Mouse (Mus musculus): Measurements from ENCODE around the gene Zfp870.
"Not testable (repeated sequence)": the region's sequence is repeated elsewhere in the genome, so short reads cannot be mapped to it uniquely, and the experiment has no call there.

Gene Zfp870

DNA sequence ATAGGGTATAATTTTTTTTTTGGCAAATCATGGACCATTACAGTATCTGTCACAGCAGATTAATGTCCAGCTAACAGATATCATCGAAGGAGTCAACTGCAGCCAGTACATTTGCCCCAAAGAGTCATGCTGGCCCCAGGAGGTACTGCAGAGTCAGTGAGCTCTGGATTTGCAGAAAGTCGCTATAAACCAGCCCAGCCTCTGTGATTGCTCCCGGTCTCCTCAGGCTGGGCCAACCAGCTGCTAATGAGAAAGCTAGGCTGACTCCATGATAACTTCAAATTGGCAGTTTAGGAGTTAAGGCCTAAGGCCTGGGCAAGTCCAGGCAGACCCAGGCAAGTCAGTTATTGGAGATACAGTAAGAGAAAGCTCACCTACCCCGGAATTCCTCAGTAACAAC, 19.4 kb downstream of the Zfp870 start:
- DNase-seq (ENCODE audit: low read depth in 1 of 2, low spot score in 2 of 2): no peak

GRCm38 (mm10) chr17:32871483-32871882, 20.0 kb downstream of the Zfp870 start:
- no peak for DNase-seq (ENCODE audit: low read depth in 1 of 2, low spot score in 2 of 2)

- not testable (repeated sequence) for DNase-seq (ENCODE audit: low read depth in 1 of 2, low spot score in 2 of 2)
Observed at GRCm38 (mm10) chr17:32867266-32867665, 24.2 kb downstream of the Zfp870 start.

- DNase-seq (ENCODE audit: low read depth in 1 of 2, low spot score in 2 of 2): not testable (repeated sequence)
Observed at GRCm38 (mm10) chr17:32856713-32857112, 34.7 kb downstream of the Zfp870 start.

DNA sequence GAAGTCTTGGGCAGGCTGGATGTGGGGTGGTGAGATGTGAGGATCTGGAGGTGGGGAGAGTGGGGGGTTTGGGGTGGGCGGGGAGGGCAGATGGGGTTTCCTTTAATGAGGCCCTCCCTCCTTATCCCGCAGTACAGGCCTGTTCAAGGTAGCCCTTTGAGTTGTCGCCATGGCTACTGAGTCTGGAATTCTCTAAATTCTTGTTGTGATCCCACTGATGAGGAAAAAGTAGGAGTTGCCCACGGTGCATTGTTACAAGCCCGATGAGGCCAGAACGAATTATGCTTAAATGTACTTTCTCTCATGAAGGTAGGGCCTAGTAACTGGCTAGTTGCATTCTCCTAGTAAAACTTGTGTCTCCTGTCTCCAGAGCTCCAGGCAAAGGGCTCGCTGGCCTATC, 39.9 kb downstream of the Zfp870 start:
- DNase-seq (ENCODE audit: low read depth in 1 of 2, low spot score in 2 of 2): no peak

DNA sequence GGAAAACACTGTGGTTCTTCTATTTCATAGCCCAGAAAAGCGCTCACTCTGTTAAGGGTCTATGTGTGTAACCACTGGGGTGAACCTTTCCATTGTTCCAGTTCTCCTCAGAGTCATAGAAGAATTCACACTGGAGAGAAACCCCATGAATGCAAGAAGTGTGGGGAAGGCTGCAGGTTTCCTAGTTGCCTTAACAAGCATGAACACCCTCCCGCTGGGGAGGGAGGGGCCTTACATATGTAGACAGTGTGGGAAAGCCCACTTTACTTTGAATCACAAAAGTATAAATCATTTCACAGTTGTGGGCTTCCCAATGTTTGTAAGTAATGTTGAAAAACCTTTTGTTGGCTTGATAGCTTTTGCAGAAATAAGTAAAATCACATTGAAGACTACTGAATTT, 50.1 kb downstream of the Zfp870 start:
- DNase-seq (ENCODE audit: low read depth in 1 of 2, low spot score in 2 of 2): no peak

DNA sequence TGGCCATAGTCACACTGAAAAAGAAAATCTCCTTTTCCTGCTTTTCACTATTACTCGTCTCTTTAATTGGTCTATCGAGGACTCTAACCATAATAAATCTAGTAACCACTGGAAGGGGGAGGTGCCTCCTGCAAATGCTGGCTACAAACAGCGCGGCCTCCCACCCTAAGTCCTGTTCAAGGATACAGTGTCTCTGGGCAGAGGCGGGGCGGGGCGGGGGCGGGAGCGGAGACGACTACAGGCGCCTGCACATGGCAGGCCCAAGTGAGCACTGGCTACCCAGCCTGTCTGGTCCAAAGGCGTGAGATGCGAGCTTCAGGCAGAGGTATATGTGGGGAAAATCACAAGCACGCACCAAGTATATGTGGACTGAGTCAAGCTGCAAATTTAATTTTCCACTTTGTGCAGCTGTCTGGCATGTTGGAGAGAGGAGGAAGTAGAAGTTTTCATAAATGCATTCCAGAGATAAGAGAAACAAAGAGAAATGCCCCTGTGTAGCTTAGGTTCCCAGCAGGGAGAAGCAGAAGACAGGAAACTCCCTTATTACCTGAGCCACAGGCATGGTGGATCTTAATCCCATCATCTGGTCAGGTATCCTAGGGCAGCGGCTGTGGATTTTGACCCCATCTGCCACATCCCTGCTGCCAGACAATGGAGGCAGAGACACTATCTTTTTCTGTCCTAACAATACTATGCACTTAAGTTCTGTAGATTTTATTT, 52.2 kb downstream of the Zfp870 start:
- no peak for DNase-seq (ENCODE audit: low read depth in 1 of 2, low spot score in 2 of 2)

- DNase-seq (ENCODE audit: low read depth in 1 of 2, low spot score in 2 of 2): no peak
Observed at GRCm38 (mm10) chr17:32830418-32830782, 61.0 kb downstream of the Zfp870 start.

- peak; percentile 16 to 57 for DNase-seq (ENCODE audit: low read depth in 1 of 2, low spot score in 2 of 2)
Observed at GRCm38 (mm10) chr17:32829540-32830417, 61.7 kb downstream of the Zfp870 start, which contains the start of gene Zfp799. TSS of gene Zfp799 (minus strand) at chr17:32830261.

Measured in monocyte, adult 2 months (primary cell).